Mouse (Mus musculus): Measurements from ENCODE around the gene Abcc12. TPM values are rescaled to one million over a fixed set of nuclear protein-coding genes. Genes with fewer than 3 reads are reported as not detected.

Gene Abcc12
- not detected for total RNA-seq (2023)

GRCm38 (mm10) chr8:86580458-86580857 lies at the start of gene Abcc12:
Gene Abcc12, minus strand, starts transcription at chr8:86580686.

GRCm38 (mm10) chr8:86623911-86624731 lies 43.6 kb upstream of the Abcc12 start, which contains the start of gene Lonp2:
Gene Lonp2, plus strand, starts transcription at chr8:86624043.

Other genes with a start within 250 kb of the Abcc12 start
- 10 to 100 TPM; 55.3 to 55.5 TPM for gene Lonp2, start 43.4 kb upstream of the Abcc12 start, total RNA-seq (2023)
- not detected for gene Gm10638, start 165.0 kb upstream of the Abcc12 start, total RNA-seq (2023)
- 10 to 100 TPM; 12.2 to 13.8 TPM for gene Siah1a, start 165.2 kb upstream of the Abcc12 start, total RNA-seq (2023)

Measured in neutrophil, adult 59 days (primary cell).